Mouse (Mus musculus) gastrocnemius, postnatal 36 days (tissue): ENCODE measurements at regions not wholly inside any gene's neighbourhood (a gene's known extent, or its start where the extent isn't known, plus 50 kb on each side); places are given as distances from the start of the nearest gene placed in this dataset.
A peak's percentile ranks its signal among the peaks of the same experiment; 100 is the strongest.

Experiments
- DNase-seq, 2 experiments: peaks; one replicate each; pipeline ENCODE4 v3.0.0; 2022
- intact Hi-C: fragments of 180-260 bp; cut with DNase I; formaldehyde crosslinking; loops from one replicate; pipeline ENCODE4 v1.15.1; 2025

DNA sequence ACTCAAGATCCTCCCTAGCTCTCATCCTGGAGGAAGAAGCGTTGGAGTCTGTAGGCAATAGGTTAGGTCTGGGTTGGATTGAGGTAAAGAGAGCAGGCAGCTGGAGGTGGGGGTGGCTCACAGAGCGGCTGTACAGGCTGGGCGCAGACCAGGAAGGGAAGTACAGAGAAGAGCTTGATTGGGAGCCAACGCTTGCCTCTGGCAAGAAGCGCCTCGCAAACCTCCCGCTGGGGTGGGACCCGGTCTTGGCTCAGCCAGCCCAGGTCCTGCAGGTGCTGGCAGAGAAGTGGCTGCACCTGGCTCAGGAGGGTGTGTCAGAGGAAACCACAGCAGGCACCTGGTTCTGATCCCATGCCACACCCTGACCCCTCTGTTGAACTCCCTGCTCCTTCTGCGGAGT, 176.8 kb upstream of the Klf3 start:
- DNase-seq, result peak; percentile 7 to 28
- intact Hi-C loops, result no loop called here

- intact Hi-C loops, result no loop called here
- no peak for DNase-seq
These were observed 172.6 kb upstream of the Klf3 start for GRCm38 (mm10) chr5:64630582-64630981.

- intact Hi-C loops, result no loop called here
- no peak for DNase-seq
These were observed 171.0 kb upstream of the Klf3 start for GRCm38 (mm10) chr5:64632171-64632570.

- DNase-seq, result no peak
- intact Hi-C loops, result no loop called here
These were observed 169.2 kb upstream of the Klf3 start for GRCm38 (mm10) chr5:64634008-64634407.

DNA sequence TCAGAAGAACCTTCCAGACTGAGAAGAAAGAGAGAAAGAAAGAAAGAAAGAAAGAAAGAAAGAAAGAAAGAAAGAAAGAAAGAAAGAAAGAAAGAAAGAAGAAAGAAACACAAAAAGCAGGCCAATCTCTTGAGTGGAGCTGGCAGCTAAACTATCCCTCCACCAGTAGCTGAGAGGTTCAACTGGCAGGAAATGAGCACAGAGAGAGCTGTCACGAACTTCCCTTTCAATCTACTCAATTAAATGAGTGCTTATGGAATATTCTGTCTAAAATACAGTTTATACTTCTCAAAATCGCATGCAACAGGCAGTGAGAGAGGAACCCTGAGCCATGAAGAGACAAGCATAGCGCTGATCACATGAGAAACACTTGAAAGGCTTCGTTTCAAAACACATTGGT, 168.5 kb upstream of the Klf3 start:
- DNase-seq, result no peak
- intact Hi-C loops, result no loop called here

- intact Hi-C loops, result no loop called here
These were observed 166.9 kb upstream of the Klf3 start for GRCm38 (mm10) chr5:64636301-64636700.

DNA sequence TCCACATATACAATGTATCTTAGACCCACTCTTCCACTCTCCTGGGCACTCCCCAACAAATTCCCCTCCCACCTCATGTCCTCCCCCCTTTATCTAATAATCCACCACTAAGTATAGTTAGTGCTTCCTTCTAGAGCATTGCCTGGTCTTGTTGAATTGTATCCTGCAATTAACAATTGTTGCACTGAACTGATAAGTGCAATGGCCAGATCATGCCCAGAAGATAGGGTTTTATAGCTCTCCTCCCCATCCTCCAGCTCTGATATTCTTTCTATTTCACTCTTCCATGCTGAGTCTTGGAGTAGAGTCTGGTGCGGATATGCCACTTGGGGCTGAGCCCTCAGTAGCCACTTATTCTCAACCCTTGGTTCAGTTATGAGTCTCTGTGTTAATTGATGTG, 159.6 kb upstream of the Klf3 start:
- intact Hi-C loops, result no loop called here
- no peak for DNase-seq

More at GRCm38 (mm10) chr5:64636301-64636700, 166.9 kb upstream of the Klf3 start:
- DNase-seq, result no peak

- DNase-seq, result no peak
- intact Hi-C loops, result no loop called here
These were observed 155.6 kb upstream of the Klf3 start for GRCm38 (mm10) chr5:64647417-64648125.

DNA sequence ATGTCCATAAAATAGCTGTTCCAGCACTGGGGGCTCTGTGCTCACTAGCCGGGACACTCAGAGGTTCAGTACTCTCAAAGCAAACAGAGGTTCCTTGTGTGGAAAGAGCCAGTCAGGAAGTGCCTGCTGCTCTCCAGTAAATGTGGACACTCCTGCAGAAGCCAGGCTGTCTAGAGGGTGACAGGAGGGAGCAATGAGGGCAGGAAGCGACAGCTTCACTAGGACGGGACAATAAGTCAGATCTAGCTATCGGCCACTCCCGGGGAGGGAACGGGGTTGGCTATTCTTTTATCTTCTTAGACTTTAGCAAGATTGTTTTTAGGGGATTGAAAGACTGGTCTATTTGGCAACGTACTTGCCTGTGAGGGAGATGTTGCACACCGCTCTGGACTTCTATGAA, 154.7 kb upstream of the Klf3 start:
- no peak for DNase-seq

GRCm38 (mm10) chr5:64651407-64651806, 151.8 kb upstream of the Klf3 start:
- intact Hi-C loops, result no loop called here
- no peak for DNase-seq

More for the DNA sequence above, 154.7 kb upstream of the Klf3 start:
- intact Hi-C loops, result no loop called here

GRCm38 (mm10) chr5:64653764-64654163, 149.4 kb upstream of the Klf3 start:
- intact Hi-C loops, result no loop called here
- no peak for DNase-seq

- intact Hi-C loops, result no loop called here
- no peak for DNase-seq
These were observed 147.9 kb upstream of the Klf3 start for GRCm38 (mm10) chr5:64655286-64655685.

DNA sequence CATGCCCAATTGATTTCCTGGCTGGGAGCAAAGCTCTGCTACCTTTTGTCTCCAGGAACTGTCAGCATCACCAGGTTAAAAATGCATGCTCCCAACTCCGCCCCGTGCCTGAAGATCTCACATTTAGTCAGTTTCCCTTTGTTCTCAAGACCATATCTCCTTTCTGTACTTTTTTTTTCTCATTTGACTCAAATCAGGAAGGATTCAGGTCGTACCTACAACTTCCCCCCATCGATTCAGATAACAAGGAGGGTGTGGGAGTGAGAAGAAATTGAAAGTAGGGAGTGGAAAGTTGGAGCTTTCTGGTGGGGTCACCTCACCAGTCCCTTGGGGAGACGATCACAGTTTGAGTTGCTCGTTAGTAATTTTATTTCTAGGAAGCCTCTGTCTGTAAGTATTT, 141.2 kb upstream of the Klf3 start:
- DNase-seq, result no peak
- intact Hi-C loops, result no loop called here

GRCm38 (mm10) chr5:64662476-64662875, 140.7 kb upstream of the Klf3 start:
- no peak for DNase-seq
- intact Hi-C loops, result no loop called here

GRCm38 (mm10) chr5:64663766-64664165, 139.4 kb upstream of the Klf3 start:
- intact Hi-C loops, result no loop called here

GRCm38 (mm10) chr5:64665064-64665463, 138.1 kb upstream of the Klf3 start:
- intact Hi-C loops, result no loop called here
- DNase-seq, result no peak

More at GRCm38 (mm10) chr5:64663766-64664165, 139.4 kb upstream of the Klf3 start:
- DNase-seq, result no peak

- intact Hi-C loops, result no loop called here
These were observed 136.9 kb upstream of the Klf3 start for GRCm38 (mm10) chr5:64666256-64666655.

GRCm38 (mm10) chr5:64667053-64667452, 136.1 kb upstream of the Klf3 start:
- intact Hi-C loops, result no loop called here
- DNase-seq, result peak in 1 of 2 experiments; percentile 11

More at GRCm38 (mm10) chr5:64666256-64666655, 136.9 kb upstream of the Klf3 start:
- DNase-seq, result no peak

DNA sequence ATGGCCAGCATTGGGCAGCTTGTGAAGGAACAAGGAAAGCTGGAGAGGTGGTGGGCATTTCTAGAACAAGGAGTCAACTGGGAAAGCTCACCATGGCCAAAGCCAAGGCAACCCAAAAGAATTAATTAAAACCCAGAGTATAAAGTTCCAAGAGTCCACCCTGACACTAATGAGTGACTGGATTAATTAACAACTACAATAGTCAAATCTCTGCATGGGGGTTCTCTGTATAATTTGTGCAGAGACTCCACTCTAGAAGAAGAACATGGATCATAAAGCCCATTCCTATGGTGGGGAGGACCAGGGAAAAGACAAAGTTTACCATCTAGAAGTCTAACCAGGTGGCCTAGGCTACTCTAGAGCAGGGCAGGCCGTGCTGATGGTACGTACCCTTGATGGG, 129.3 kb upstream of the Klf3 start:
- intact Hi-C loops, result no loop called here
- DNase-seq, result no peak

DNA sequence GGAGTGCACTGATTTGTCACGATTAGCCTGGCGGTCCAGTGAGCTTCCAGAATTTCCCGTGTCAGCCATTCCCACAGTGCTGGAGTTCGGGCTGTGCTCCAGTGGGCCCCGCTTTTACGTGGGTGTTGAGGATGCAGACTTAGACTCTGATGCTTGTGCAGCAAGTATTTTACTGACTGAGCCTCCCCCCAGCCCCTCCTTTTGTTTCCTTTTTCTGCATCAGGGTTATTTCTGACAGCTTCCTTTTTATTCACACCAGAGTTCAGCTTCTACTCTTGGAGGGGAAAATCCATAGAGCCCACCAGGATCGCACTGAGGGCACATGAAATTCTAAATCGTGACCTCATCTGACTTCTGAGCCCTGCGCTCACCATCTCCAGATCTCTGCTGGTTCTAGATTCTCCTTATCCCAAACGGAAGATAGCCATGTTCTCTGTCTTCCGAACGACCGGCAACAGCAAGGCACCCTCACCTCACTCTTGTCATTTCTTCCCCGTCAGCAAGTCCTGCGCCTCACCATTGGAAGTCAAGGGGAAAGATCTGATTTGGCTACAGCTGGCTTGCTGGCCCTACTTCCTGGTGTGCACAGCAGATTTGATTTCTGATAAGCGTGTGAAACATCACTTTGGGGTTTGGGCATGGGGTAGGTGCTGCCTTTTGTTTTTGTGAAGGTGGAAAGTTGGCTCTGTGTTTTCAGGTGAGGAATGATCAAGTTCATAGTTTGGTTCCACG, 126.8 kb upstream of the Klf3 start:
- no peak for DNase-seq
- intact Hi-C loops, result no loop called here

GRCm38 (mm10) chr5:64676946-64677588, 126.1 kb upstream of the Klf3 start:
- intact Hi-C loops, result no loop called here
- DNase-seq, result no peak

- intact Hi-C loops, result no loop called here
- DNase-seq, result no peak
These were observed 124.5 kb upstream of the Klf3 start for GRCm38 (mm10) chr5:64678706-64679105.
